Mouse (Mus musculus) heart, postnatal 4 days (tissue): Measurements from ENCODE around the gene Tex33. TPM values are rescaled to one million over a fixed set of nuclear protein-coding genes. Genes with fewer than 3 reads are reported as not detected.

Source experiments
- microRNA-seq, 2 experiments: library from miRNA; unstranded; fragments of <30 nt; microRNA quantifications; one replicate each; pipeline ENCODE4 v1.2.0; 2021 to 2022
- total RNA-seq, 2 experiments: library from RNA; stranded (reverse); gene quantifications; 2 replicates each; pipeline ENCODE4 v1.2.3; 2021

The Tex33 gene
- total RNA-seq, 2 experiments from 2014 or later = not detected

Small RNAs within 50 kb of the gene (microRNA-seq; reads per million reads assigned to microRNA genes)
- 0 reads per million in 2 experiments for gene Mir7676-2

Other genes with a start within 250 kb of the Tex33 start
- gene Ift27, start 221.8 kb downstream of the Tex33 start, total RNA-seq = 10 to 100 TPM; 16.5 to 18.6 TPM
- under 1 TPM; 0.76 to 0.95 TPM for gene Pvalb, start 189.5 kb downstream of the Tex33 start, total RNA-seq
- 1 to 10 TPM; 1.9 to 2.1 TPM for gene Ncf4, start 151.1 kb downstream of the Tex33 start, total RNA-seq
- 1 to 10 TPM; 1.1 to 1.2 TPM for gene Csf2rb2, start 90.2 kb downstream of the Tex33 start, total RNA-seq
- 1 to 10 TPM; 1.6 to 2.0 TPM for gene Csf2rb, start 70.2 kb downstream of the Tex33 start, total RNA-seq
- gene Tst, start 10.0 kb upstream of the Tex33 start, total RNA-seq = 10 to 100 TPM; 16.9 to 20.1 TPM
- 10 to 100 TPM; 21.9 to 24.9 TPM for gene Mpst, start 10.5 kb upstream of the Tex33 start, total RNA-seq
- gene Kctd17, start 32.7 kb upstream of the Tex33 start, total RNA-seq = 10 to 100 TPM; 72.0 to 74.8 TPM
- not detected for gene Tmprss6, start 72.7 kb upstream of the Tex33 start, total RNA-seq
- gene Il2rb, start 99.4 kb upstream of the Tex33 start, total RNA-seq = under 1 TPM; 0.27 to 0.41 TPM
- gene C1qtnf6, start 135.5 kb upstream of the Tex33 start, total RNA-seq = 10 to 100 TPM; 63.6 to 64.5 TPM
- under 1 TPM; 0.07 TPM for gene Sstr3, start 148.8 kb upstream of the Tex33 start, total RNA-seq
- gene Rac2, start 176.9 kb upstream of the Tex33 start, total RNA-seq = 1 to 10 TPM; 2.1 to 2.6 TPM
- gene Cyth4, start 201.1 kb upstream of the Tex33 start, total RNA-seq = 1 to 10 TPM; 4.2 to 5.6 TPM